In genomic region chr1:120171819-120172521, GRCm38 (mm10) we compare ENCODE assay signal across 8 mouse cellular contexts. TPM values are rescaled to one million over a fixed set of nuclear protein-coding genes. Genes with fewer than 3 reads are reported as not detected.
A peak's percentile ranks its signal among the peaks of the same experiment; 100 is the strongest.
DNase-seq lines count a peak whose midpoint lies in the region; ATAC-seq and TF ChIP-seq lines count a peak whose summit lies in the region.

No protein-coding gene starts in this region.

- peak; percentile 93 for TF ChIP-seq RAD21 in CH12.LX (IDR thresholded peaks at IDR 0.05; ENCODE audit: low read depth, low read length)

- H3K79me2 ChIP-seq in CH12.LX (replicated peaks; ENCODE audit: control insufficient read depth, extremely low read depth, insufficient read depth, poor library complexity, severe bottlenecking): no peaks in the 10 kb centered on the region

- no peaks in the 10 kb centered on the region for H3K27me3 ChIP-seq in heart, postnatal 0 days (ENCODE audit: control insufficient read depth, insufficient read depth, low read length)
- no peaks in the 10 kb centered on the region for H3K27me3 ChIP-seq in heart, embryonic 11.5 days (ENCODE audit: control insufficient read depth, insufficient read depth, low read length)
- H3K27me3 ChIP-seq in CH12.LX (replicated peaks): no peaks in the 10 kb centered on the region
- no peaks in the 10 kb centered on the region for H3K27me3 ChIP-seq in hindbrain, embryonic 16.5 days (replicated peaks; ENCODE audit: control insufficient read depth, insufficient read depth, low read length)

- in situ Hi-C loops in CH12.LX (cut with MboI; ENCODE audit: low pct_ligation_motif_present, low pct_unique_long_range_greater_than_20kb, low sequenced_read_pairs): loop anchor here (5.0 kb wide), 1 partner anchor 370 kb away; no protein-coding TSS in a partner anchor

- H3K9me3 ChIP-seq in heart, postnatal 0 days (replicated peaks; ENCODE audit: control insufficient read depth, low read length): no peaks in the 10 kb centered on the region
- no peaks in the 10 kb centered on the region for H3K9me3 ChIP-seq in heart, embryonic 11.5 days (replicated peaks; ENCODE audit: control insufficient read depth, low read length)
- H3K9me3 ChIP-seq in CH12.LX (replicated peaks; ENCODE audit: low read length): no peaks in the 10 kb centered on the region
- no peaks in the 10 kb centered on the region for H3K9me3 ChIP-seq in hindbrain, embryonic 16.5 days (ENCODE audit: control insufficient read depth, low read length)

- dilution Hi-C loops in CH12.LX (cut with MboI; ENCODE audit: extremely low pct_ligation_motif_present, extremely low pct_unique_long_range_greater_than_20kb, low sequenced_read_pairs): no loop called here

- no peak overlapping the region for H3K4me2 ChIP-seq in heart, postnatal 0 days (ENCODE audit: low read depth, low read length)
- no peak overlapping the region for H3K4me2 ChIP-seq in heart, embryonic 11.5 days
- H3K4me2 ChIP-seq in CH12.LX (ENCODE audit: insufficient read depth, low read depth, poor library complexity, severe bottlenecking): no peak overlapping the region
- no peak overlapping the region for H3K4me2 ChIP-seq in hindbrain, embryonic 16.5 days (ENCODE audit: low read length)

- TF ChIP-seq POLR2A in CH12.LX (IDR thresholded peaks at IDR 0.05; ENCODE audit: low read depth, low read length): no peak

- 50% methylated on average over 5 of the region's 5 CpGs for WGBS in heart, postnatal 0 days
- WGBS in heart, embryonic 11.5 days (ENCODE audit: insufficient replicate concordance): 56% methylated on average over 5 of the region's 5 CpGs
- WGBS in hindbrain, embryonic 16.5 days: 56% methylated on average over 5 of the region's 5 CpGs

- no peak overlapping the region for H3K27ac ChIP-seq in heart, postnatal 0 days (ENCODE audit: low read depth)
- no peak overlapping the region for H3K27ac ChIP-seq in heart, embryonic 11.5 days (ENCODE audit: low read depth, low read length)
- H3K27ac ChIP-seq in CH12.LX (ENCODE audit: insufficient read depth, low read depth): no peak overlapping the region
- H3K27ac ChIP-seq in hindbrain, embryonic 16.5 days (ENCODE audit: low read depth, low read length): no peak overlapping the region

- peak; percentile 76 for TF ChIP-seq CTCF in heart, postnatal 0 days (IDR thresholded peaks at IDR 0.05; ENCODE audit: low read depth)
- peak; percentile 55 to 87 for TF ChIP-seq CTCF in CH12.LX (conservative IDR thresholded peaks at IDR 0.05 in 1 of 2, IDR thresholded peaks at IDR 0.05 in 1 of 2; ENCODE audit: low read depth in 2 of 2, low read length in 2 of 2)

- no peak overlapping the region for H3K4me3 ChIP-seq in heart, postnatal 0 days (ENCODE audit: low read depth, low read length)
- no peak overlapping the region for H3K4me3 ChIP-seq in heart, embryonic 11.5 days (ENCODE audit: low read depth, low read length)
- no peak overlapping the region for H3K4me3 ChIP-seq in CH12.LX (replicated peaks in 1 of 3; ENCODE audit: low read depth in 2 of 3, low read length in 2 of 3, poor library complexity in 1 of 3)
- no peak overlapping the region for H3K4me3 ChIP-seq in hindbrain, embryonic 16.5 days (ENCODE audit: low read length)

- H3K4me1 ChIP-seq in heart, postnatal 0 days (ENCODE audit: control insufficient read depth, insufficient read depth): peaks cover 12% of the 10 kb centered on the region
- peaks cover 11% of the 10 kb centered on the region for H3K4me1 ChIP-seq in heart, embryonic 11.5 days (ENCODE audit: control insufficient read depth, insufficient read depth, low read length)
- peaks cover 26 to 68% of the 10 kb centered on the region in 2 experiments for H3K4me1 ChIP-seq in CH12.LX (ENCODE audit: control insufficient read depth in 1 of 2, insufficient read depth in 2 of 2)
- H3K4me1 ChIP-seq in hindbrain, embryonic 16.5 days (ENCODE audit: control insufficient read depth, insufficient read depth, low read depth, low read length): peaks cover 5% of the 10 kb centered on the region

- peak; percentile 36 for DNase-seq in heart, postnatal 0 days (ENCODE audit: low spot score)
- DNase-seq in CH12.LX (ENCODE audit: extremely low read depth): peak; percentile 61
- peak; percentile 11 for DNase-seq in c-Kit-positive CD71-positive TER-119-negative erythroid progenitor cells, embryonic 14.5 days (ENCODE audit: low read depth)
- DNase-seq in lung, postnatal 10 days: peak; percentile 24
- no peak for DNase-seq in thymus, adult 18-20 months

- H3K36me3 ChIP-seq in heart, postnatal 0 days (replicated peaks; ENCODE audit: control insufficient read depth, insufficient read depth, low read length): no peaks in the 10 kb centered on the region
- no peaks in the 10 kb centered on the region for H3K36me3 ChIP-seq in heart, embryonic 11.5 days (ENCODE audit: control insufficient read depth, insufficient read depth, low read length)
- no peaks in the 10 kb centered on the region for H3K36me3 ChIP-seq in CH12.LX (replicated peaks in 1 of 2; ENCODE audit: control insufficient read depth in 1 of 2, insufficient read depth in 1 of 2, low read length in 1 of 2)
- no peaks in the 10 kb centered on the region for H3K36me3 ChIP-seq in hindbrain, embryonic 16.5 days (ENCODE audit: control insufficient read depth, insufficient read depth, low read length)

- TF ChIP-seq EP300 in heart, postnatal 0 days (IDR thresholded peaks at IDR 0.05; ENCODE audit: low read depth): no peak
- no peak for TF ChIP-seq EP300 in CH12.LX (IDR thresholded peaks at IDR 0.05; ENCODE audit: low read length)

- no peak overlapping the region for H3K9ac ChIP-seq in heart, postnatal 0 days (replicated peaks; ENCODE audit: low read depth, low read length)
- no peak overlapping the region for H3K9ac ChIP-seq in heart, embryonic 11.5 days (ENCODE audit: low read depth, low read length)
- no peak overlapping the region for H3K9ac ChIP-seq in CH12.LX (ENCODE audit: insufficient read depth, low read depth)
- H3K9ac ChIP-seq in hindbrain, embryonic 16.5 days (ENCODE audit: low read depth, low read length): no peak overlapping the region

- ATAC-seq in heart, postnatal 0 days (ENCODE audit: insufficient read depth, low read depth): 0 out of 2 replicates have a peak, but pooled peaks have one; percentile 31
- ATAC-seq in heart, embryonic 11.5 days (replicated peaks; ENCODE audit: insufficient number of reproducible peaks, low FRiP score, low TSS enrichment): no peak
- ATAC-seq in hindbrain, embryonic 16.5 days: peak; percentile 81
- ATAC-seq in erythroid progenitor cell, adult 5-6 weeks (replicated peaks; ENCODE audit: low FRiP score, poor library complexity, severe bottlenecking): no peak

TF ChIP-seq in CH12.LX, 34 proteins besides CTCF, POLR2A, EP300 and RAD21 (continues in another document):
- TF ChIP-seq MEF2A (IDR thresholded peaks at IDR 0.05; ENCODE audit: borderline replicate concordance, low read depth, low read length) (no peak), SIN3A (IDR thresholded peaks at IDR 0.05; ENCODE audit: low read length) (no peak), CHD1 (IDR thresholded peaks at IDR 0.05; ENCODE audit: low read depth, low read length) (no peak), TBP (conservative IDR thresholded peaks at IDR 0.05; ENCODE audit: low read depth, low read length) (no peak), ETS1 (conservative IDR thresholded peaks at IDR 0.05; ENCODE audit: low read depth, low read length) (no peak), TCF12 (IDR thresholded peaks at IDR 0.05; ENCODE audit: low read depth, low read length) (no peak), RCOR1 (conservative IDR thresholded peaks at IDR 0.05; ENCODE audit: low read depth, low read length) (no peak), MXI1 (IDR thresholded peaks at IDR 0.05; ENCODE audit: low read depth, low read length) (no peak), MYC (IDR thresholded peaks at IDR 0.05; ENCODE audit: low read depth, low read length) (no peak), HCFC1 (IDR thresholded peaks at IDR 0.05; ENCODE audit: low read depth, low read length) (no peak), PAX5 (IDR thresholded peaks at IDR 0.05; ENCODE audit: low read length) (no peak), GABPA (IDR thresholded peaks at IDR 0.05; ENCODE audit: insufficient replicate concordance, low read depth, low read length) (no peak), JUN (IDR thresholded peaks at IDR 0.05; ENCODE audit: insufficient read depth, low read depth, low read length) (no peak), BHLHE40 (IDR thresholded peaks at IDR 0.05; ENCODE audit: low read depth, low read length) (0 out of 2 replicates have a peak, but pooled peaks have one; percentile 7), ZC3H11A (IDR thresholded peaks at IDR 0.05; ENCODE audit: low read depth, low read length) (peak; percentile 25), KAT2A (IDR thresholded peaks at IDR 0.05; ENCODE audit: insufficient replicate concordance, low read length) (no peak), SMC3 (IDR thresholded peaks at IDR 0.05; ENCODE audit: low read depth, low read length) (peak; percentile 77), NELFE (IDR thresholded peaks at IDR 0.05; ENCODE audit: low read depth, low read length) (no peak; the same call in 1 of the 2 replicates)

RNA-seq across cellular contexts. Expression of gene 3110009E18Rik, which starts 51.0 kb away (rescaled TPM):
- total RNA-seq in heart, postnatal 0 days (2014; rRNA removed; ENCODE audit: low replicate concordance): 11.5 TPM in 1 of 2 replicates, not detected in the other
- polyA plus RNA-seq in heart, postnatal 0 days (2015; fragmentation: Nextera tagmentation; extraction: Ambion mirVana): 11.3 and 11.4 TPM in 2 replicates
- polyA plus RNA-seq in heart, embryonic 11.5 days (2014; fragmentation: Nextera tagmentation; extraction: Ambion mirVana): 11.8 and 13.1 TPM in 2 replicates
- 2.7 and 3.3 TPM in 2 replicates for total RNA-seq in CH12.LX (2012; rRNA removed)
- total RNA-seq in CH12.LX (2014; rRNA removed): 4.1 and 4.6 TPM in 2 replicates
- 4.4 and 5.9 TPM in 2 replicates for polyA plus RNA-seq in CH12.LX (2012; ENCODE audit: insufficient read length, low read depth)
- 9.3 and 13.3 TPM in 2 replicates for polyA plus RNA-seq in hindbrain, embryonic 16.5 days (2015; fragmentation: Nextera tagmentation; extraction: Ambion mirVana)
- total RNA-seq in erythroid progenitor cell, adult 5-6 weeks (2015; ENCODE audit: low replicate concordance): 17.3 TPM in 1 of 2 replicates, not detected in the other
- not detected in 2 replicates for total RNA-seq in erythroid progenitor cell, adult 5-6 weeks (2017; ENCODE audit: low replicate concordance)

RNA-seq across cellular contexts. Expression of gene Dbi, which starts 51.1 kb away (rescaled TPM):
- 261 and 316 TPM in 2 replicates for total RNA-seq in heart, postnatal 0 days (2014; rRNA removed; ENCODE audit: low replicate concordance)
- polyA plus RNA-seq in heart, postnatal 0 days (2015; fragmentation: Nextera tagmentation; extraction: Ambion mirVana): 1,218 and 1,378 TPM in 2 replicates
- 639 and 662 TPM in 2 replicates for polyA plus RNA-seq in heart, embryonic 11.5 days (2014; fragmentation: Nextera tagmentation; extraction: Ambion mirVana)
- 346 and 405 TPM in 2 replicates for total RNA-seq in CH12.LX (2012; rRNA removed)
- total RNA-seq in CH12.LX (2014; rRNA removed): 499 and 557 TPM in 2 replicates
- polyA plus RNA-seq in CH12.LX (2012; ENCODE audit: insufficient read length, low read depth): 357 and 399 TPM in 2 replicates
- 1,503 and 1,756 TPM in 2 replicates for polyA plus RNA-seq in hindbrain, embryonic 16.5 days (2015; fragmentation: Nextera tagmentation; extraction: Ambion mirVana)
- 40.7 and 50.5 TPM in 2 replicates for total RNA-seq in erythroid progenitor cell, adult 5-6 weeks (2015; ENCODE audit: low replicate concordance)
- total RNA-seq in erythroid progenitor cell, adult 5-6 weeks (2017; ENCODE audit: low replicate concordance): 28.7 and 46.7 TPM in 2 replicates

Comparison
In these comparisons a context has a peak if more than half of its experiments do, and no peak if none do; other contexts are left out.
1. ATAC-seq: peak in heart, postnatal 0 days (single experiment) and hindbrain, embryonic 16.5 days (single experiment); none in heart, embryonic 11.5 days (single experiment) and erythroid progenitor cell, adult 5-6 weeks (single experiment).
2. DNase-seq: peak in heart, postnatal 0 days (single experiment), CH12.LX (single experiment), c-Kit-positive CD71-positive TER-119-negative erythroid progenitor cells, embryonic 14.5 days (single experiment) and lung, postnatal 10 days (single experiment); none in thymus, adult 18-20 months (0 of 2).